Mouse (Mus musculus) c-Kit-positive CD71-positive TER-119-positive erythroid progenitor cells, embryonic 14.5 days (primary cell): ENCODE data around the gene Emx2.

Experiments
- DNase-seq: peaks from one replicate; pipeline ENCODE4 v3.0.0-alpha.2; 2013; ENCODE audit warnings: low spot score

Emx2 gene

GRCm38 (mm10) chr19:59462459-59463292 lies 4.5 kb downstream of the Emx2 start:
- no peak for DNase-seq

- DNase-seq: no peak
Measured at GRCm38 (mm10) chr19:59463842-59464443, 5.8 kb downstream of the Emx2 start.

DNA sequence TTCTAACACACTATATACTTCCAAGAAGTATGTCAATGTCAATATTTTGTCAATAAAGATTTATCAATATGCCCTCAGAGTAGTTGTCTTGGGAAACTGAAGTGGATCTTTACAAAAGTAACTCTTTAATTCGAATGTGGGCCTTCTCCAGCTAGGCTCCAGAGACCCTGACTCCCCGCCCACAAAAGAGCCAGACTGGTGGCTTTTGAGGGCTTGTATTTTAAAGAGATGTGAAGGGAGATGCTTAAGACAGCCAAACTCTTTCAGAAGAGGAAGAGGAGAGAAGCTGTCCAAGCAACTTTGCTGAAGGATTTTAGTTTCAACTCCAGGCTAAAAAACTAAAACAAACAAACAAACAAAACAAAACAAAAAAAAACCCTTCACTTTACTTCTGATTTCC lies 7.1 kb downstream of the Emx2 start:
- DNase-seq: no peak

DNA sequence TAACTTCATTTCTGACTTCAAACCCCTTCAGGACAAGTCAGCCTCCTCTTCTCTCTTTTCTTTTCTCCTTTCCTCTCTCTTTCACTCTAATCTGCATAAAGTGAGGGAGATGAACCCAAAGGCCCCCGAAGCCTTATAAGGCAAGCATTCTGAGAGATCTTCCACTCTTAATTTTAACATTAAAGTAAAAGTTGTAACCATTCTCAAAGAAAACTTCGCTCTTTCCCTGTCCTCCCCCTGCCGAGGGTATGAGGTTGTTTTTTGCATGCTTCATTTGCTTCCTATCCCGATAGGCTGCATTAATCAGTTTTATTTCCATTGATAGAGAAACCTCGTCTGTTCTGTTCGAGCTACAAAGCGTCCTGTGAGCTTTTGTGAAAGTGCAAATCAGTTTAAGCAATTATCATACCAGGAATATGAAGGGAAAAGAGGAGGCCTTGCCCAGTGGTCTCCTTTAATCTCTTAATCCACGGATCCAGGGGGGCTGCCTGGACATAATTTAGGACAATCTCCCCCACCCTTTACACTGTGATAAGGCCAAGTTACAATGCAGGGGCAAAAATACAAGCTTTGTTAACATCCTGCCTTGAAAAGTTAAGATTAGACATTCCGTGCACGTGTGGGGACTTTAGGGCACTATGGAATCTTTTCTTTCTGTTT lies 7.7 kb downstream of the Emx2 start:
- no peak for DNase-seq

DNA sequence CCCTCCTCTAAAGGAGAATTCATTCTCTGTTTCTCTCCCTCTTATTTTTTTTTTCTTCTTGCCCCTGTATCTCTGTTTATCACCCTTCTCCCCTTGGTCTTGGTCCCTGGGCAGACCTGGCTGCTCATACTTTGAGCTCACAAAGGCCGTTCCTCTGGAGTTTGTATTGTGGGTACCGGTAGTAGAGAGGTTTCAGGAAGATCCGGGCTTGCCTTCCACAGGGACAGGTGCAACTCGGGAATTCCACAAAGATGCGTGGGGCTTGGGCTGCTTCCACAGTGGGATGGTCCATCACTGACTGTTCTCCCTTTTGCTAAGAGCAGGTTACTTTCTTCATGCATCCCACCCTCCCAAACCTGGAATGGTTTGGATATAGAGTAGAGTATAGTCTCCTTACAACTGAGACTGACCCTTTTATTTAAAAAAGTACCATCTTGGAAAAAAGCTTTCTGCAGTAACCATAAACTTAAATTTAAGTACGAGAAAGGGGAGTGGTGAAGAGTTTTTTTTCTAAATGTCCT lies 8.3 kb downstream of the Emx2 start:
- DNase-seq: no peak

DNA sequence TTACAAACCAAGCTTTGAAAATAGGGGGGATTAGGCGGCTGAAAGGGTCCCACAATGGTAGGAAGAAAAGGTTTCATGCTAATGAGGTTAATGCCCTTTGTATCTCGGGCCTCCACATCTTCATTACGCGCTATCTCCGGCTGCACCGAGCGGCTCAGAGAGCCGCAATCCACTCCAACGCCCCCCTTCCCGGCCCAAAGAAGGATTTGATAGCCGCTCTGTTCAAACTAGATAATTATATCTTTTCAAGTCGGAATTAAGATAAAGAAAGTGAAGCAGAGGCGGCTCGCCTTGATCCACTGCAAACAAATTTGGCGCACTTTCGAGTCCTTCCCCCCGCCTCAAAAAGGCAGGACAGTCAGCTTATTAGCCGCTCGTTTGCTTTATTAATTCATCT lies 8.8 kb downstream of the Emx2 start:
- DNase-seq: no peak

GRCm38 (mm10) chr19:59467413-59468064 lies 9.4 kb downstream of the Emx2 start:
- no peak for DNase-seq

DNA sequence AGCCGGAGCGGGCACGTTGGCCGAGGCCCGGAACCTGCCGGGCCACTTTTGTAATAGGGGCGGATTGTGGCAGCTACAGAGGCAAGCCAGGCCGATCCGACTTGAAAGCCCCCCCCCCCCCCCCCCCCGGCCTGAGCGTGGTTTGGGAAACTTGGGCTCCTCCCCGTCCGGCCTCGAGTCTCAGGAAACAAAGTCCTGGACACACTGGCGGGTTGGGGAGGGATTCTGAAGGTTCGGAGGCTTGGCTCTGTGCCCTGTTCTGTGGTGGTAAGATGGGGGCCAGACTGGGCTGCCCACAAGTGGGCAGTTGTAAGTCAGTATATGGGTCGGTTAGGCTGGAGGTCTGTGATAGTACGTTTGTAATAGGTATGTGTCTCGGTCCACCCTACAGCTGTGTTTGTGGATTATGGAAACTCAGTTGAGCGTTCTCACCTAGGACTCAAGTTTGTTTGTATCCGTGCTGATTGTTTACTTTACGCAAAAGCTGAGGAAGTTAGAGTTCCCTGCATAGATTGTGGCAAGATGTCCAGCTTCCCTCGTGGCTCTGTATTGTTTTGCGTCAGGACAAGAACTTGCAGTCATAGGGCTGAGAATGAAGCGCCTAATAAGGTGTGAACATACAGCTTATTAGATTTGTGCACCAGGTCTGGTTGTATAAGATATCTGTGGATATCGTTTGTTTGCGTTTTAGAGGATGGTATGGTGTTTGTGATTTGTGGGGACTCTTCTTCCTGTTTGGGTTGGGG lies 10.1 kb downstream of the Emx2 start:
- DNase-seq: no peak

DNA sequence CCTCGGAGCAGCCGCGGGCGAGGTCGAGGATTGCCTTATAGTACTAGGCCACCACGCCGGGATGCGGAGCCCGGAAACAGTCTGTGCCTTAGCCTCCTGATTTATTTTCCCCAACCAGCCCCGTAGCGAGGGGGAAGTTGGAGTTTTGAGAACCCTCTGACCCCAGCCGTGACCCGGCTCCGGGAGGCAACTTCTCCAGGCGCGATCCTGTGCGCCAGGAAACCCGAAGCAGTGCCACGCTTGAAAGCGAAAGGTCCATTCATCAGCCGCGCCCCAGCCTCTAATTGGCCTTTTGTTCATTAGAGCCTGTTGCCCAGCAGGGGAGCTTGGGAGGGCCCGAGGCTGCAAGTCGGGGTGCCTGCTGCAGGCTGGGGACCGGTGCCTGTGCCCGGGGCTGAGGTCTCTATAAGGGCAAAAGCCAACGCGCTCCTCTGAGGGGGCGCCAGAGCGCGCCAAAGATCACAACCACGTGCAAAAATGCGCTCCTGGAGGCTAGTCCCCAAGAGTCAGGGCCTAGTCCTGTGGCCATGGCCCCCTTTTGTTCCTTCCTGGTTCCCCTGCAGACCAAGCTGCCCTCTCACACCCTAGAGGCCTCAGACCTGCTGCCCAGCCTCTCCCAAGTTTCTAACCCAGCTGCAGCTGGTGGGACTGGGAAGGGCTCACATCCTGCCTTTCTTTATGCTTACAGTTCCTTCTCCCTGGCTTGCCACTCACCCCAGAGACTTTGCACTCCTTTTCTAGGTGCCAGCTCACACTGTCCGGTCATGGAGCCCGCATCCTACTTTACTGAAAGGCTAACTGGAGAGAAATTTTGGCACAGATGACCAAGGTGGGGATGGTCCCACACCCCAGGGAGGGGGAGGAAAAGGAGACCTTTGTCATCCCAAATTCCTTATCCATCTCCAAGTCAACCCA lies 11.1 kb downstream of the Emx2 start:
- DNase-seq: no peak

DNA sequence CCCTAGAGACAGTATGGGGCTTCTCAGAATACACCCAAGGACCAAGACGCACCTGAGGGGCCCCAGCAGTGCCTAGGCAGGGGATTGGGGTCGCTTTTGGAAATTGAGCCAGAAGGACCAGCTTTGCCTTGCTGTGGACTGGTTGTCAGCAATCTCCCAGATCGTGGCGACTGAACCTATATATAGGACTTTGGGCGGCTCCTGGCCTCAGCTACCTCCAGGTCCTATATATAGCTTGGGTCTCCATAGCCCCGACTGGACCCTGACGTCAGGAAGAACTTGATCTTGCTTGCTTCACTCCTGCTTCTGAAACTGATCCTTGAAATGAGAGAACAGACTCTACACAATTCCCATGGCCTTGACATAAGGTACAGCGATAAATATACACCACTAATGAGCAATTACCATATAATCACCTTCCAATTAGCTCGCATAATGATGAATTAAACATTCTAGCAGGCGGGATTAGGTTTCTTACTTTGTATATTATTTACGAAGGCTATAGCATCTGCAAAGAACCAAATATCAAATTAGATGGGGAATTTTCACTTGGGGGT lies 12.0 kb downstream of the Emx2 start:
- no peak for DNase-seq

GRCm38 (mm10) chr19:59470913-59471312 lies 12.7 kb downstream of the Emx2 start:
- DNase-seq: no peak

DNA sequence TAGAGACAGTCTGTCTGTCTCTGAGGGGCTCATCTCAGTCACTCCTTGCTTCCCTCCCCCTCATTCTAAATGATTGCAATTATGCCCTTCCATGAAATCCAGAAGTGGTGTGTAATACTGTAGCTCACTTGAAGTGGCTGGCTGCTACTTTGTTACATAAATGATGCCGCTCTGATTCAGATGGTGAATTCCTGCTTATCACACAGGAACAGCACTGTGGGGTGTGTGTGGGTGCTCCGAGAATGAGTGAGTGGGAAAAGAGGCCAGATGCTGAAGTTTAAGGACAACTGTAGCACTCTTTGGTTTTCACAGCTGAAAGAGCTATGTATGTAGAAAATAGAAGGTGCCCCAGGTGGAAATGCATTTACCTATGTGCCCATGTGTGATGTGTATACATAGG lies 14.7 kb downstream of the Emx2 start:
- DNase-seq: no peak

- no peak for DNase-seq
Measured at GRCm38 (mm10) chr19:59479912-59480311, 21.7 kb downstream of the Emx2 start.

DNA sequence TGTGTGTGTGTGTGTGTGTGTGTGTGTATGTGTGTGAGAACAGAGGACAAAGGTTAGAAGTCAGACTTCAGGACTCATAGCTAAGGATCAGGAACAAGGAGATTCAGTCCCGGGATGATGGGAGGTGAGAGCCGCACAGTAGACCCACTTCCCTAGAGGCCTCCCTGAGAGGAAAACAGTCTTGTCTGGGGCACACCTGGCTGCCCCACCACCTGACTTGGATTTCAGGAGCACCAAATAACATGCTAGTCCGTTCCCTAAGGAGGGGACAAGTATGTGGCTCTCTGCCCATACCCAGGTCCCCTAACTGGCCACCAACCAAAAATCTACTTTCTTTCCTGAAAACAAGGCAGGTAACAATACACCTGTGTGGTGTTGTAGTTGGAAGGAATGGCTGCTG lies 22.4 kb downstream of the Emx2 start:
- DNase-seq: no peak

DNA sequence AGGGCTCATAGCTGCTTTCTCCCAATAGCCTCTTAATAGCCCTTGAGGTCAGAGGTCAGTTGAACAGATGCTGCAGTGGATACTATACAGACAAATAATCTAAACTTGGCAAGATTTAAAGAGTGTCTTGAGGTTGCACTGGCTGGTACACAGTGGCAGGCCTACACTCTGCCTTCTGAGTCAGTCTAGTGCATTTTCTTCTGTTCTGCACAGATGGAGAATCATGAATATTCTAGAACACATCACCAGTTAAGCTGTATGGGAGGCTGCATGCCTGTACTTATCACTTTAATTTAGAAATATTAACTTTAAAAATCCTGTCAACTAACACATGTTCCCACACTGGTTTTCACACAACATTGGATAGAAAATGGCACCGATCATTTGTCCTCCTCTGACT lies 34.1 kb downstream of the Emx2 start:
- no peak for DNase-seq

DNA sequence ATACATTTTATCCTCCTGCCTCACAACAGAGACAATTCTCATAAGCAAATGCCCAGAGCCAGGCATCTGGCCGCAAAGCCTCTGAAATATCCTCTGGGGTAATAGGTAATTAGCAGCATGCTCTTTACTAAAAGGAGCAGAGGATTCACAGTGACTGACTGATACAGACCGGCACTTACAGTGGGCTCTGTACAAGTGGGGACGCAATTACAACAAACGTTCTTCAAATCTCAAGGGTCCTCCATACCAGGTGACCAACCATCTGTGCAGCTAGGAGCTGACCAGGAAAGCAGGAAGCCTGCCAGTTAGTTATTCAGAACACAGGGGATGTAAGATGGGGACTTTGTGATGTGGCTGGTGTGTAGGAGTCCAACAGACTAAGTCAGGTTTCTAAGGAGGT lies 38.7 kb downstream of the Emx2 start:
- DNase-seq: no peak

GRCm38 (mm10) chr19:59508896-59509295 lies 50.7 kb downstream of the Emx2 start:
- DNase-seq: no peak

DNA sequence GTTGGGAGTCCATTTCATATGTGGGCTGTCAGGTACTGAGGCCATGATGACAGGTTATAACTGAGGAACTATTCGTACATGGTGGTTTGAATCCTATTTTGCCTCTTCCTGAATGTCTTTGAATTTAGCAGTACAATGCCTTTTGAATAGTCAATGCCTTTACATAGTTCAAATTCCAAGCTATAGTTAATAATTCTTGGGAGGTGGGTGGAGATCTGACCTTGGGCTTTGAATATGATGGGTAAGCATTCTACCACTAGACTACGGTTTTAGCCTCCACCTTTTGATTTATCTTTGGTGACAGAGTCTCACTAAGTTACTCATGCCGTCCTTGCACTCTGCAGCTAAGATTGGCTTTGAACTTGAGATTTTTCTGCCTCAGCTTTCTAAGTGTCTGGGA lies 55.0 kb downstream of the Emx2 start:
- no peak for DNase-seq
